Mouse (Mus musculus) lung, postnatal 0 days (tissue): ENCODE results near the gene Pbx1.

Source experiments
- CTCF ChIP-seq: IDR thresholded peaks from 2 replicates; pipeline ENCODE4 v1.5.1; 2016; ENCODE audit warnings: antibody characterized with exemption, mild to moderate bottlenecking
- EP300 ChIP-seq: IDR thresholded peaks from 2 replicates; pipeline ENCODE4 v1.6.1; 2016; ENCODE audit warnings: antibody characterized with exemption, mild to moderate bottlenecking, control low read depth

- TF ChIP-seq CTCF (no peak), EP300 (no peak)
These were observed 14.4 kb downstream of the Pbx1 start for GRCm38 (mm10) chr1:168417626-168418025.
